Mouse (Mus musculus) urinary bladder, adult 2 months (tissue): ENCODE measurements around the gene Rab38. TPM values are rescaled to one million over a fixed set of nuclear protein-coding genes. Genes with fewer than 3 reads are reported as not detected.

ENCODE experiments used
- DNase-seq: peaks from one replicate; pipeline ENCODE4 v3.0.0; 2022; ENCODE audit warnings: low spot score
- polyA plus RNA-seq: library from polyadenylated mRNA; depleted of rRNA; stranded (reverse); fragments of >200 nt; gene quantifications from 2 replicates; pipeline ENCODE4 v1.2.3, GENCODE M21; 2012; rRNA removed

The Rab38 gene
- polyA plus RNA-seq: 3.3 and 3.9 TPM in 2 replicates

GRCm38 (mm10) chr7:88429786-88430691, at the start of gene Rab38:
Rab38 (plus strand) TSS chr7:88430273.
- peak; percentile 44 for DNase-seq

- no peak for DNase-seq
These were observed 35.5 kb upstream of the Rab38 start for GRCm38 (mm10) chr7:88394568-88394967.

GRCm38 (mm10) chr7:88395745-88396144, 34.3 kb upstream of the Rab38 start:
- DNase-seq: no peak

- DNase-seq: no peak
These were observed 24.8 kb upstream of the Rab38 start for GRCm38 (mm10) chr7:88405311-88405710.

GRCm38 (mm10) chr7:88406466-88406865, 23.6 kb upstream of the Rab38 start:
- DNase-seq: no peak

GRCm38 (mm10) chr7:88421821-88422220, 8.3 kb upstream of the Rab38 start:
- DNase-seq: no peak

GRCm38 (mm10) chr7:88423889-88424288, 6.2 kb upstream of the Rab38 start:
- DNase-seq: no peak

- DNase-seq: no peak
These were observed 4.3 kb upstream of the Rab38 start for GRCm38 (mm10) chr7:88425744-88426143.

- no peak for DNase-seq
These were observed 2.6 kb upstream of the Rab38 start for GRCm38 (mm10) chr7:88427484-88427883.

GRCm38 (mm10) chr7:88430692-88431084, 615 bp downstream of the Rab38 start:
- no peak for DNase-seq

- DNase-seq: no peak
These were observed 10.2 kb downstream of the Rab38 start for GRCm38 (mm10) chr7:88440301-88440700.

GRCm38 (mm10) chr7:88442649-88443048, 12.6 kb downstream of the Rab38 start:
- DNase-seq: no peak

GRCm38 (mm10) chr7:88443435-88443834, 13.4 kb downstream of the Rab38 start:
- DNase-seq: no peak

GRCm38 (mm10) chr7:88445320-88445903, 15.3 kb downstream of the Rab38 start:
- no peak for DNase-seq

GRCm38 (mm10) chr7:88453234-88453633, 23.2 kb downstream of the Rab38 start:
- no peak for DNase-seq

GRCm38 (mm10) chr7:88457827-88458226, 27.8 kb downstream of the Rab38 start:
- no peak for DNase-seq

GRCm38 (mm10) chr7:88467754-88468153, 37.7 kb downstream of the Rab38 start:
- DNase-seq: no peak

- DNase-seq: no peak
These were observed 52.1 kb downstream of the Rab38 start for GRCm38 (mm10) chr7:88482110-88482619.

- DNase-seq: no peak
These were observed 52.6 kb downstream of the Rab38 start for GRCm38 (mm10) chr7:88482628-88483027.

GRCm38 (mm10) chr7:88491020-88491419, 60.9 kb downstream of the Rab38 start:
- DNase-seq: no peak

GRCm38 (mm10) chr7:88502217-88502817, 72.2 kb downstream of the Rab38 start:
- no peak for DNase-seq

- no peak for DNase-seq
These were observed 79.7 kb downstream of the Rab38 start for GRCm38 (mm10) chr7:88509748-88510147.

- DNase-seq: no peak
These were observed 92.4 kb downstream of the Rab38 start for GRCm38 (mm10) chr7:88522481-88522880.
